Mouse (Mus musculus) liver, adult 2 months (tissue): ENCODE results near the gene Btg2.
A peak's percentile ranks its signal among the peaks of the same experiment; 100 is the strongest.

Source experiments
- CTCF ChIP-seq: fragments of 200-500 bp; IDR thresholded peaks from 2 replicates; pipeline ENCODE4 v1.5.1; 2011; ENCODE audit warnings: low read depth, low read length, control low read depth
- POLR2A ChIP-seq: fragments of 200-500 bp; IDR thresholded peaks from 2 replicates; pipeline ENCODE4 v1.6.1; 2011; ENCODE audit warnings: low read length, control low read depth; ENCODE audit not compliant: insufficient read depth; ENCODE audit errors: extremely low read depth

GRCm38 (mm10) chr1:134120179-134120578 lies 41.3 kb upstream of the Btg2 start:
- TF ChIP-seq CTCF (peak; percentile 93), POLR2A (no peak)
